In genomic region chr10:123112787-123113168, GRCm38 (mm10) we compare ENCODE assay signal across 26 mouse cellular contexts.
"Had no signal": no experiment of that assay in that cellular context is flagged by ENCODE, and none has a peak within 500 bp of the region (broad histone marks: within the 10 kb centered on the region; RNA-seq: fewer than 3 reads in every experiment).

No protein-coding gene starts in this region.

- H3K4me2 ChIP-seq: heart, embryonic 11.5 days; heart, embryonic 13.5 days; heart, embryonic 15.5 days; hindbrain, embryonic 12.5 days; hindbrain, embryonic 14.5 days; intestine, embryonic 15.5 days; limb, embryonic 13.5 days; limb, embryonic 15.5 days; liver, embryonic 13.5 days had no signal

- DNase-seq: gastrocnemius, postnatal 14 days; gastrocnemius, postnatal 36 days; heart, adult 2 months; heart, postnatal 14 days; heart, postnatal 36 days; kidney, adult 18-20 months; kidney, adult 8-10 months; kidney, postnatal 10 days; kidney, postnatal 25 days; kidney, postnatal 4 days; layer of hippocampus, postnatal 36 days; left cerebral cortex, postnatal 4 days; liver, embryonic 13.5 days had no signal

- ATAC-seq: hindbrain, embryonic 16.5 days; inflammation-experienced regulatory T-cells, adult 6 months; intestine, embryonic 15.5 days; intestine, postnatal 0 days had no signal

- H3K27ac ChIP-seq: heart, adult 2 months; heart, embryonic 13.5 days; heart, embryonic 15.5 days; hindbrain, embryonic 10.5 days; hindbrain, embryonic 12.5 days; hindbrain, embryonic 14.5 days; intestine, embryonic 15.5 days; layer of hippocampus, adult 2 months; limb, embryonic 13.5 days; limb, embryonic 15.5 days; liver, embryonic 13.5 days had no signal

- H3K9me3 ChIP-seq: heart, embryonic 13.5 days; heart, embryonic 15.5 days; hindbrain, embryonic 10.5 days; hindbrain, embryonic 12.5 days; intestine, embryonic 15.5 days; limb, embryonic 13.5 days; limb, embryonic 15.5 days; liver, embryonic 13.5 days had no signal

- H3K4me3 ChIP-seq: heart, adult 2 months; heart, embryonic 13.5 days; heart, embryonic 15.5 days; hindbrain, embryonic 10.5 days; hindbrain, embryonic 12.5 days; intestine, embryonic 15.5 days; layer of hippocampus, adult 2 months; limb, embryonic 13.5 days; limb, embryonic 15.5 days; liver, embryonic 13.5 days had no signal

- H3K27me3 ChIP-seq: heart, embryonic 13.5 days; heart, embryonic 15.5 days; hindbrain, embryonic 12.5 days; intestine, embryonic 15.5 days; limb, embryonic 13.5 days; limb, embryonic 15.5 days; liver, embryonic 13.5 days had no signal

- H3K4me1 ChIP-seq: heart, embryonic 15.5 days; hindbrain, embryonic 10.5 days; hindbrain, embryonic 12.5 days; intestine, embryonic 15.5 days; limb, embryonic 15.5 days; liver, embryonic 13.5 days had no signal

- H3K9ac ChIP-seq: heart, embryonic 13.5 days; heart, embryonic 15.5 days; hindbrain, embryonic 12.5 days; hindbrain, embryonic 14.5 days; intestine, embryonic 15.5 days; limb, embryonic 13.5 days; limb, embryonic 15.5 days; liver, embryonic 13.5 days had no signal
